Mouse (Mus musculus) 416B (cell line): ENCODE measurements at regions not wholly inside any gene's neighbourhood (a gene's known extent, or its start where the extent isn't known, plus 50 kb on each side); places are given as distances from the start of the nearest gene placed in this dataset.

Experiments used
- DNase-seq: peaks from one replicate; pipeline ENCODE4 v3.0.0; 2011; ENCODE audit warnings: low read depth

- no peak for DNase-seq
These were observed 99.9 kb upstream of the Nsun2 start for GRCm38 (mm10) chr13:69433461-69434323.

DNA sequence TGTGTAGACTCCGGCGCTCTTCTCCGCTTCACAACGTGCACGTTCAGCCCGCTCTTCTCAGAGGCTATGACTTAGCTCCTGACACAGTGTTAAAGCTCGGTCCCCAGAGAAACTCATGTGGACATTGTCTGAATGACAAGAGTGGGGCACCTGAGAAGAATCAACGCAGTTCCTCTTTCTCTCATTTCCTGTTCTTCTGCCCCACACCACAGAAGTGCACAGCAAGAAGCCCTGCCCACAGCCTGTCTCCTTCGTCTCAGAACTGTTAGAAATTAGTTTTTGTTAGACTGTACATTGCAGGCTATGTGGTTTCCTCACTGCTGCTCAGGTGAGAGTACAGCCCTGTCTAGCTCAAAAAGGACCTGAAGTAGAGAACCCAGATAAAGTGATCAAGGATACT, 94.1 kb upstream of the Nsun2 start:
- no peak for DNase-seq

DNA sequence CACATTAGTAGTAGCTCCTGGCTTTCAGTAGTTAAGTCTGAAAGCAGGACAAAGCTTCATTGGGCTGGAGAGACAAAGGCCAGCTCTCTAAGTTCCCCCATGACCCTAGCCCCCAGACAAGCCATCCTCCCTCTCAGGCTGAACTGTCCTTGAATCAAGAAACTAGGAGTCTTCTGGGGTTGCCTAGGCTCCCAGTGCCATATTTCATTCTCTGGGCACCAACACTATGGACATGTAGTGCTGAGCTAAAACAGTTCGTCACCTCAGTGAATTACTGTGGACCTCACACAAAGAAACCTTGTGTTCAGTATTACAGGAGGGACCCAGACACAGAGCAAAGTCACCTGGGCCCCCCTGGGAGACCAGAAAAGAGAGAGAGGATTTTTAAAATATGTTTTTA, 91.7 kb upstream of the Nsun2 start:
- no peak for DNase-seq

- no peak for DNase-seq
These were observed 87.9 kb upstream of the Nsun2 start for GRCm38 (mm10) chr13:69445611-69446010.
